Mouse (Mus musculus): ENCODE data around the gene Prdm16.

GRCm38 (mm10) chr4:154409841-154410240 lies 226.8 kb downstream of the Prdm16 start:
- TF ChIP-seq POLR2A (IDR thresholded peaks at IDR 0.05; ENCODE audit: low read depth, low read length) = no peak
- no peak for TF ChIP-seq CTCF (IDR thresholded peaks at IDR 0.05; ENCODE audit: extremely low read depth, insufficient read depth, insufficient read length, insufficient replicate concordance)
